Mouse (Mus musculus): ENCODE measurements at regions not wholly inside any gene's neighbourhood (a gene's known extent, or its start where the extent isn't known, plus 50 kb on each side); places are given as distances from the start of the nearest gene placed in this dataset.
"Not testable (repeated sequence)": the region's sequence is repeated elsewhere in the genome, so short reads cannot be mapped to it uniquely, and the experiment has no call there.

- H3K9ac ChIP-seq = no peak overlapping the region
- peaks cover 6% of the 10 kb centered on the region for H3K27me3 ChIP-seq (replicated peaks)
- H3K9me3 ChIP-seq = no peaks in the 10 kb centered on the region
- WGBS = 85% methylated on average over 3 of the region's 3 CpGs
- H3K4me3 ChIP-seq = no peak overlapping the region
- ATAC-seq (ENCODE audit: low FRiP score, low read depth) = no peak
- H3K27ac ChIP-seq = no peak overlapping the region
- H3K4me1 ChIP-seq = peaks cover 12% of the 10 kb centered on the region
- no peaks in the 10 kb centered on the region for H3K36me3 ChIP-seq
- no peak overlapping the region for H3K4me2 ChIP-seq (replicated peaks)
Measured at GRCm38 (mm10) chr6:84305093-84305492, 288.6 kb downstream of the Cyp26b1 start.

GRCm38 (mm10) chr6:84302916-84303315 is 290.8 kb downstream of the Cyp26b1 start:
- not testable (repeated sequence) for H3K27ac ChIP-seq

GRCm38 (mm10) chr6:84299936-84300335 is 291.5 kb downstream of the Dysf start:
- Histone ChIP-seq H3K4me2 (replicated peaks) (no peak overlapping the region), H3K27ac (no peak overlapping the region), H3K4me3 (no peak overlapping the region), H3K9ac (no peak overlapping the region), H3K9me3 (no peaks in the 10 kb centered on the region), H3K27me3 (replicated peaks) (no peaks in the 10 kb centered on the region), H3K36me3 (no peaks in the 10 kb centered on the region), H3K4me1 (0 out of 2 replicates have a peak, but pooled peaks cover 3% of the 10 kb centered on the region)
- ATAC-seq (ENCODE audit: low FRiP score, low read depth) = no peak
- 90% methylated on average over 2 of the region's 2 CpGs for WGBS

More at GRCm38 (mm10) chr6:84302916-84303315, 290.8 kb downstream of the Cyp26b1 start:
- WGBS = 84% methylated on average over 3 of the region's 3 CpGs
- not testable (repeated sequence) for H3K4me2 ChIP-seq (replicated peaks); H3K27me3 ChIP-seq (replicated peaks); H3K36me3 ChIP-seq; ATAC-seq (ENCODE audit: low FRiP score, low read depth); H3K4me3 ChIP-seq; H3K9ac ChIP-seq; H3K9me3 ChIP-seq
- peaks cover 12% of the 10 kb centered on the region for H3K4me1 ChIP-seq

- no peak overlapping the region for H3K4me2 ChIP-seq (replicated peaks)
- H3K27me3 ChIP-seq (replicated peaks) = no peaks in the 10 kb centered on the region
- no peak overlapping the region for H3K4me3 ChIP-seq
- H3K9ac ChIP-seq = no peak overlapping the region
- H3K27ac ChIP-seq = no peak overlapping the region
- no peak for ATAC-seq (ENCODE audit: low FRiP score, low read depth)
- H3K36me3 ChIP-seq = no peaks in the 10 kb centered on the region
- 0 out of 2 replicates have a peak, but pooled peaks cover 3% of the 10 kb centered on the region for H3K4me1 ChIP-seq
- H3K9me3 ChIP-seq = no peaks in the 10 kb centered on the region
Measured at GRCm38 (mm10) chr6:84299146-84299545, 290.8 kb downstream of the Dysf start.

GRCm38 (mm10) chr6:84273907-84274306 is 265.5 kb downstream of the Dysf start:
- H3K27ac ChIP-seq = not testable (repeated sequence)

GRCm38 (mm10) chr6:84272520-84273311 is 264.3 kb downstream of the Dysf start:
- peaks cover 24% of the 10 kb centered on the region for H3K4me1 ChIP-seq
- no peaks in the 10 kb centered on the region for H3K9me3 ChIP-seq
- ATAC-seq (ENCODE audit: low FRiP score, low read depth) = peak; percentile 96
- 34% methylated on average over 6 of the region's 6 CpGs for WGBS
- no peaks in the 10 kb centered on the region for H3K27me3 ChIP-seq (replicated peaks)
- H3K36me3 ChIP-seq = no peaks in the 10 kb centered on the region
- no peak overlapping the region for H3K27ac ChIP-seq
- H3K9ac ChIP-seq = no peak overlapping the region
- H3K4me3 ChIP-seq = no peak overlapping the region
- H3K4me2 ChIP-seq (replicated peaks) = peak overlapping the region; percentile 30; the same call in 1 of the 2 replicates

More at GRCm38 (mm10) chr6:84273907-84274306, 265.5 kb downstream of the Dysf start:
- H3K9ac ChIP-seq; H3K27me3 ChIP-seq (replicated peaks); ATAC-seq (ENCODE audit: low FRiP score, low read depth); H3K9me3 ChIP-seq; H3K4me2 ChIP-seq (replicated peaks); H3K4me3 ChIP-seq; H3K36me3 ChIP-seq: not testable (repeated sequence)
- peaks cover 24% of the 10 kb centered on the region for H3K4me1 ChIP-seq

GRCm38 (mm10) chr6:84271966-84272365 is 263.6 kb downstream of the Dysf start:
- ATAC-seq (ENCODE audit: low FRiP score, low read depth) = no peak
- Histone ChIP-seq H3K4me3 (no peak overlapping the region), H3K4me1 (peaks cover 29% of the 10 kb centered on the region), H3K27ac (no peak overlapping the region), H3K9me3 (no peaks in the 10 kb centered on the region), H3K27me3 (replicated peaks) (no peaks in the 10 kb centered on the region), H3K4me2 (replicated peaks) (no peak overlapping the region), H3K9ac (no peak overlapping the region), H3K36me3 (no peaks in the 10 kb centered on the region)
- 64% methylated on average over 6 of the region's 6 CpGs for WGBS

GRCm38 (mm10) chr6:84271441-84271840 is 263.1 kb downstream of the Dysf start:
- Histone ChIP-seq H3K27me3 (replicated peaks) (no peaks in the 10 kb centered on the region), H3K9me3 (no peaks in the 10 kb centered on the region), H3K4me3 (no peak overlapping the region), H3K4me2 (replicated peaks) (no peak overlapping the region), H3K36me3 (no peaks in the 10 kb centered on the region), H3K4me1 (peaks cover 34% of the 10 kb centered on the region), H3K27ac (no peak overlapping the region), H3K9ac (no peak overlapping the region)
- ATAC-seq (ENCODE audit: low FRiP score, low read depth) = no peak
- WGBS = 91% methylated on average over 3 of the region's 3 CpGs

GRCm38 (mm10) chr6:84270518-84271165 is 262.3 kb downstream of the Dysf start:
- H3K36me3 ChIP-seq = no peaks in the 10 kb centered on the region
- 47% methylated on average over 12 of the region's 12 CpGs for WGBS
- peaks cover 37% of the 10 kb centered on the region for H3K4me1 ChIP-seq
- no peak for ATAC-seq (ENCODE audit: low FRiP score, low read depth)
- H3K27me3 ChIP-seq (replicated peaks) = no peaks in the 10 kb centered on the region
- no peaks in the 10 kb centered on the region for H3K9me3 ChIP-seq
- no peak overlapping the region for H3K4me3 ChIP-seq
- no peak overlapping the region for H3K4me2 ChIP-seq (replicated peaks)
- no peak overlapping the region for H3K9ac ChIP-seq
- H3K27ac ChIP-seq = no peak overlapping the region

GRCm38 (mm10) chr6:84269478-84269877 is 261.1 kb downstream of the Dysf start:
- WGBS = 92% methylated on average over 4 of the region's 4 CpGs
- H3K9me3 ChIP-seq = no peaks in the 10 kb centered on the region
- H3K36me3 ChIP-seq = no peaks in the 10 kb centered on the region
- no peak overlapping the region for H3K4me3 ChIP-seq
- H3K27me3 ChIP-seq (replicated peaks) = no peaks in the 10 kb centered on the region
- no peak for ATAC-seq (ENCODE audit: low FRiP score, low read depth)
- H3K4me2 ChIP-seq (replicated peaks) = no peak overlapping the region
- no peak overlapping the region for H3K9ac ChIP-seq
- H3K4me1 ChIP-seq = peaks cover 37% of the 10 kb centered on the region
- H3K27ac ChIP-seq = no peak overlapping the region

- Histone ChIP-seq H3K4me3 (no peak overlapping the region), H3K27me3 (replicated peaks) (no peaks in the 10 kb centered on the region), H3K27ac (no peak overlapping the region), H3K4me2 (replicated peaks) (no peak overlapping the region), H3K4me1 (peaks cover 37% of the 10 kb centered on the region), H3K9ac (no peak overlapping the region), H3K36me3 (no peaks in the 10 kb centered on the region), H3K9me3 (no peaks in the 10 kb centered on the region)
- 64% methylated on average over 3 of the region's 3 CpGs for WGBS
- ATAC-seq (ENCODE audit: low FRiP score, low read depth) = no peak
Measured at GRCm38 (mm10) chr6:84269023-84269422, 260.6 kb downstream of the Dysf start.

GRCm38 (mm10) chr6:84268111-84268510 is 259.7 kb downstream of the Dysf start:
- no peak overlapping the region for H3K4me3 ChIP-seq
- peaks cover 32% of the 10 kb centered on the region for H3K4me1 ChIP-seq
- no peaks in the 10 kb centered on the region for H3K36me3 ChIP-seq
- H3K27ac ChIP-seq = no peak overlapping the region
- no peak overlapping the region for H3K4me2 ChIP-seq (replicated peaks)
- no peaks in the 10 kb centered on the region for H3K9me3 ChIP-seq
- ATAC-seq (ENCODE audit: low FRiP score, low read depth) = no peak
- no peaks in the 10 kb centered on the region for H3K27me3 ChIP-seq (replicated peaks)
- 98% methylated on average over 4 of the region's 4 CpGs for WGBS
- no peak overlapping the region for H3K9ac ChIP-seq
